Mouse (Mus musculus): ENCODE results near the gene AF067061. TPM values are rescaled to one million over a fixed set of nuclear protein-coding genes. Genes with fewer than 3 reads are reported as not detected.

The AF067061 gene
- polyA plus RNA-seq, 2 experiments from 2014 or later = not detected

Other genes with a start within 250 kb of the AF067061 start
- gene Gm36079, start 236.1 kb upstream of the AF067061 start, polyA plus RNA-seq (2017; shearing (Covaris generic)) = not detected
- under 1 TPM; 0.24 TPM for gene Gm21188, start 210.9 kb upstream of the AF067061 start, polyA plus RNA-seq (2017; shearing (Covaris generic))
- not detected for gene Gm20767, start 122.9 kb upstream of the AF067061 start, polyA plus RNA-seq (2017; shearing (Covaris generic))
- not detected for gene Gm21818, start 90.7 kb upstream of the AF067061 start, polyA plus RNA-seq (2017; shearing (Covaris generic))
- gene Gm21762, start 47.2 kb upstream of the AF067061 start, polyA plus RNA-seq (2017; shearing (Covaris generic)) = not detected
- gene Gm21731, start 24.0 kb upstream of the AF067061 start, polyA plus RNA-seq (2017; shearing (Covaris generic)) = not detected
- 10 to 100 TPM; 77.1 to 89.5 TPM for gene BC147527, start 37.3 kb downstream of the AF067061 start, polyA plus RNA-seq (2017; shearing (Covaris generic))
- gene Tcstv3, start 53.8 kb downstream of the AF067061 start, polyA plus RNA-seq (2017; shearing (Covaris generic)) = not detected